Mouse (Mus musculus): ENCODE measurements around the gene Nupr1l.

The Nupr1l gene

GRCm38 (mm10) chr5:129908242-129908965 lies at the start of gene Nupr1l:
Gene Nupr1l (plus strand): TSS chr5:129908540.
- WGBS = under 1% methylated on average over 63 of the region's 63 CpGs

- WGBS = 96% methylated on average over 6 of the region's 6 CpGs
These were observed 46.0 kb upstream of the Nupr1l start for GRCm38 (mm10) chr5:129862325-129862724.

GRCm38 (mm10) chr5:129864467-129864866 lies 43.9 kb upstream of the Nupr1l start:
- 10% methylated on average over 18 of the region's 18 CpGs for WGBS

GRCm38 (mm10) chr5:129865841-129866240 lies 42.5 kb upstream of the Nupr1l start:
- 85% methylated on average over 12 of the region's 12 CpGs for WGBS

GRCm38 (mm10) chr5:129869238-129869995 lies 38.9 kb upstream of the Nupr1l start:
- WGBS = 89% methylated on average over 19 of the region's 19 CpGs

GRCm38 (mm10) chr5:129871238-129871637 lies 37.1 kb upstream of the Nupr1l start:
- WGBS = 79% methylated on average over 2 of the region's 2 CpGs

- WGBS = 90% methylated on average over 12 of the region's 12 CpGs
These were observed 34.4 kb upstream of the Nupr1l start for GRCm38 (mm10) chr5:129873942-129874341.

- WGBS = 76% methylated on average over 11 of the region's 11 CpGs
These were observed 33.2 kb upstream of the Nupr1l start for GRCm38 (mm10) chr5:129875098-129875497.

- 59% methylated on average over 9 of the region's 9 CpGs for WGBS
These were observed 30.4 kb upstream of the Nupr1l start for GRCm38 (mm10) chr5:129877731-129878455.

GRCm38 (mm10) chr5:129878946-129879345 lies 29.4 kb upstream of the Nupr1l start:
- 58% methylated on average over 2 of the region's 2 CpGs for WGBS

- 68% methylated on average over 3 of the region's 3 CpGs for WGBS
These were observed 28.5 kb upstream of the Nupr1l start for GRCm38 (mm10) chr5:129879888-129880287.

GRCm38 (mm10) chr5:129886271-129886670 lies 22.1 kb upstream of the Nupr1l start:
- WGBS = 27% methylated on average over 10 of the region's 10 CpGs

- whole genome bisulfite sequencing = under 1% methylated on average over 46 of the region's 46 CpGs
These were observed 21.3 kb upstream of the Nupr1l start, which contains the start of gene Chchd2 for GRCm38 (mm10) chr5:129886911-129887636. Gene Chchd2 (minus strand): TSS chr5:129887470.

GRCm38 (mm10) chr5:129890390-129890789 lies 17.9 kb upstream of the Nupr1l start:
- 63% methylated on average over 7 of the region's 7 CpGs for WGBS

- WGBS = 2% methylated on average over 44 of the region's 44 CpGs
These were observed 12.9 kb upstream of the Nupr1l start, which contains the start of gene Zbed5 for GRCm38 (mm10) chr5:129895198-129896088. Gene Zbed5 (plus strand): TSS chr5:129895723.

GRCm38 (mm10) chr5:129898449-129898848 lies 9.9 kb upstream of the Nupr1l start, which contains the start of gene Phkg1:
Gene Phkg1 (minus strand): TSS chr5:129898549.
- 87% methylated on average over 1 of the region's 1 CpGs for WGBS

GRCm38 (mm10) chr5:129907775-129908174 lies 565 bp upstream of the Nupr1l start:
- 34% methylated on average over 4 of the region's 4 CpGs for WGBS

GRCm38 (mm10) chr5:129909147-129909546 lies 807 bp downstream of the Nupr1l start:
- 68% methylated on average over 9 of the region's 9 CpGs for WGBS

- 83% methylated on average over 7 of the region's 7 CpGs for WGBS
These were observed 1.3 kb downstream of the Nupr1l start for GRCm38 (mm10) chr5:129909591-129909990.

GRCm38 (mm10) chr5:129914024-129914423 lies 5.7 kb downstream of the Nupr1l start:
- 40% methylated on average over 2 of the region's 2 CpGs for WGBS

Measured in cerebral cortex, adult 2 months (tissue).